Mouse (Mus musculus): ENCODE data around the gene Olfr738. TPM values are rescaled to one million over a fixed set of nuclear protein-coding genes. Genes with fewer than 3 reads are reported as not detected.

Gene Olfr738
- total RNA-seq (2021) = not detected
- long read RNA-seq, experiment 1 = 0 reads
- long read RNA-seq, experiment 2 = 0 reads

- DNase-seq = no peak
- intact Hi-C loops (cut with DNase I; ENCODE audit: low total_unique reads) = no loop called here
Measured at GRCm38 (mm10) chr14:50407268-50407667, at the start of gene Olfr738. Olfr738 (plus strand) TSS chr14:50407568.

DNA sequence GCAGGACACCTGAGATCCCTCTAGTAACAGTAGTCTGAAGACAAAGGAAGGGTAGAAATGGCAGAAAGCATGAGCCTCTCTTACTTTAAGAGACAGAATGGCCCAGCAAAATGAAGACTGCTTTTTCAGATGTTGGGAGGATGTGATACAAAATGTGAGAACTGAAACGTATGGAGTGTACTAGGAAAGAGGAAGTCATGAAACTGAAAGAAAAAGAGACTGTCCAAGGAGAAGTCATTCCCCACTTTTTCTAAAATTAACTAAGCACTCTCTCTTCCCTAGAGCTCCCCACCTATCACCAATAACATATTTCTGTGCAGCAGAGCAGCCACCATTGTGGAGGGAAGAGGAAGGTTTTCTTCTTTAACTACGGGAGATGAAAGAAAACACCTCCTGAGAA is 49.8 kb upstream of the Olfr738 start, which contains the start of gene Tlr11:
TSS of gene Tlr11 (plus strand) at position 322 of the 400 bp plus-strand sequence.
- no peak for DNase-seq
- intact Hi-C loops (cut with DNase I; ENCODE audit: low total_unique reads) = no loop called here

- intact Hi-C loops (cut with DNase I; ENCODE audit: low total_unique reads) = no loop called here
- DNase-seq = no peak
Measured at GRCm38 (mm10) chr14:50360480-50360879, 46.9 kb upstream of the Olfr738 start.

GRCm38 (mm10) chr14:50363561-50363960 is 43.8 kb upstream of the Olfr738 start:
- intact Hi-C loops (cut with DNase I; ENCODE audit: low total_unique reads) = no loop called here
- no peak for DNase-seq

DNA sequence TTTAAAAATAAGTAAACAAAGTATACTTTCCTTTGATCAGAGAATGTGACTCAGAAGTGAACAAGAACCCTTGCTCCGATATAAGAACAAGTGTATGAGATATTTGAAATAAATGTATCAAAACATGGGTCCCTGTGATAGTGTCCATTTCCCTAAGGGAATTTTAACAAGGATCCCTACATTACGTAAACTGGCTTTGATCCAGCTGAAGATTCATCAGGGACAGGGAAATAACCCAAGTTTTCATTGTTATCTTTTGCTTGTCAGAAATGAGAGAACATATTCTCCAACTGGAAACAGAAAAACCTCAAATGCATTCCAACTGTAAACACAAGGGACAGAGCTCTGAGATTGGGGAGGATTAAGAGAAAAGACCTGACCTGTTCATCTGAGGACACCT is 26.5 kb upstream of the Olfr738 start, which contains the start of gene Olfr736:
TSS of gene Olfr736 (plus strand) at position 301 of the 400 bp plus-strand sequence.
- intact Hi-C loops (cut with DNase I; ENCODE audit: low total_unique reads) = no loop called here

DNA sequence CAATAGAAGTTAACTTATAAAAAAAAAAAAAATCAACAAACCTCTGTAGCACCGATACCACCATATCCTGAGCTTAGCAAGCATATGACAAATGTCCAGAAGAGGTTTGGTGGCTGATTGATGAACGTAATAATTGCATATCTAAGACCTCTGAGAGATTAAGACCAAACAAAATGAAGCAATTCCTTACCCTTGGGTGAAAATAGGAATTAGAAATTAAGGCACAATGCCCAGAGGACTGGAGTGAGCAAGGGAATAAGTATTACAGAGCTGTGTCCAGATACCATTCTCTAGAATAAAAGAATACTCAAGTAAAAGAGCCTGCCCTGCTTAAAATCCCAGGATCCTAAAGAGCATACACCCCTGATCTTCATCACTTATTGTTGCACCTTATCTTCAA is 11.0 kb downstream of the Olfr738 start, which contains the start of gene Olfr739:
TSS of gene Olfr739 (plus strand) at position 301 of the 400 bp plus-strand sequence.
- intact Hi-C loops (cut with DNase I; ENCODE audit: low total_unique reads) = no loop called here
- DNase-seq = no peak

More for the DNA sequence above, 26.5 kb upstream of the Olfr738 start, which contains the start of gene Olfr736:
- no peak for DNase-seq

GRCm38 (mm10) chr14:50445245-50445644 is 37.9 kb downstream of the Olfr738 start, which contains the start of gene Olfr740:
Olfr740 (plus strand) TSS chr14:50445545.
- DNase-seq = no peak
- intact Hi-C loops (cut with DNase I; ENCODE audit: low total_unique reads) = no loop called here

Other genes starting within 250 kb of the Olfr738 start
- not detected for gene Olfr730, start 219.4 kb upstream of the Olfr738 start, total RNA-seq (2021)
- gene Olfr731, start 165.7 kb upstream of the Olfr738 start, total RNA-seq (2021) = not detected
- not detected for gene Olfr732, start 123.4 kb upstream of the Olfr738 start, total RNA-seq (2021)
- gene Olfr733, start 106.0 kb upstream of the Olfr738 start, total RNA-seq (2021) = not detected
- gene Olfr734, start 80.8 kb upstream of the Olfr738 start, total RNA-seq (2021) = not detected
- not detected for gene Olfr735, start 58.7 kb upstream of the Olfr738 start, total RNA-seq (2021)
- gene Tlr11, start 49.7 kb upstream of the Olfr738 start, total RNA-seq (2021) = not detected
- gene Olfr736, start 26.4 kb upstream of the Olfr738 start, total RNA-seq (2021) = not detected
- not detected for gene Olfr739, start 11.1 kb downstream of the Olfr738 start, total RNA-seq (2021)
- not detected for gene Olfr740, start 38.0 kb downstream of the Olfr738 start, total RNA-seq (2021)
- gene Olfr741, start 65.2 kb downstream of the Olfr738 start, total RNA-seq (2021) = not detected
- gene Olfr742, start 96.0 kb downstream of the Olfr738 start, total RNA-seq (2021) = not detected
- gene Olfr743, start 114.3 kb downstream of the Olfr738 start, total RNA-seq (2021) = not detected
- gene Olfr744, start 207.3 kb downstream of the Olfr738 start, total RNA-seq (2021) = not detected
- not detected for gene Olfr745, start 231.8 kb downstream of the Olfr738 start, total RNA-seq (2021)
- gene Olfr746, start 239.5 kb downstream of the Olfr738 start, total RNA-seq (2021) = not detected